Mouse (Mus musculus) central nervous system, embryonic 18 days (tissue): ENCODE results near the gene Cyyr1. TPM values are rescaled to one million over a fixed set of nuclear protein-coding genes. Genes with fewer than 3 reads are reported as not detected.

Experiments
- polyA plus RNA-seq: library from polyadenylated mRNA; depleted of rRNA; stranded (reverse); fragments of >200 nt; gene quantifications from 2 replicates; pipeline ENCODE4 v1.2.3, GENCODE M21; 2012; rRNA removed

The Cyyr1 gene
- 1.8 and 2.0 TPM in 2 replicates for polyA plus RNA-seq

GRCm38 (mm10) chr16:85553297-85553696, at the start of gene Cyyr1:
TSS of gene Cyyr1 (minus strand) at chr16:85553397.

Other genes starting within 250 kb of the Cyyr1 start
- gene Adamts1, start 249.7 kb upstream of the Cyyr1 start, polyA plus RNA-seq, result 7.3 and 8.7 TPM in 2 replicates